Mouse (Mus musculus) limb, embryonic 15.5 days (tissue): ENCODE measurements at regions not wholly inside any gene's neighbourhood (a gene's known extent, or its start where the extent isn't known, plus 50 kb on each side); places are given as distances from the start of the nearest gene placed in this dataset.
"Not testable (repeated sequence)": the region's sequence is repeated elsewhere in the genome, so short reads cannot be mapped to it uniquely, and the experiment has no call there.

ENCODE experiments used
- ATAC-seq: fragments of 200-750 bp; cut with Nextera tagmentation; 2 replicates; pipeline ENCODE4 v1.8.0; 2017; ENCODE audit warnings: low read depth, moderate TSS enrichment; ENCODE audit not compliant: insufficient number of reproducible peaks, low FRiP score, low TSS enrichment
- H3K27ac ChIP-seq: fragments of 300-500 bp; sonication (generic); 2 replicates; pipeline ENCODE4 v1.5.1; 2015; ENCODE audit warnings: moderate library complexity, mild to moderate bottlenecking, inconsistent platforms
- H3K27me3 ChIP-seq: fragments of 300-500 bp; sonication (generic); 2 replicates; pipeline ENCODE4 v1.6.1; 2015; ENCODE audit warnings: inconsistent platforms
- H3K36me3 ChIP-seq: fragments of 300-500 bp; sonication (generic); 2 replicates; pipeline ENCODE4 v1.6.1; 2015; ENCODE audit warnings: inconsistent platforms
- H3K4me1 ChIP-seq: fragments of 300-500 bp; sonication (generic); 2 replicates; pipeline ENCODE4 v1.6.1; 2015; ENCODE audit warnings: inconsistent platforms
- H3K4me2 ChIP-seq: fragments of 300-500 bp; sonication (generic); 2 replicates; pipeline ENCODE4 v1.6.1; 2015; ENCODE audit warnings: mild to moderate bottlenecking, inconsistent platforms
- H3K4me3 ChIP-seq: fragments of 300-500 bp; sonication (generic); 2 replicates; pipeline ENCODE4 v1.5.1; 2015; ENCODE audit warnings: mild to moderate bottlenecking, inconsistent platforms
- H3K9ac ChIP-seq: fragments of 300-500 bp; sonication (generic); 2 replicates; pipeline ENCODE4 v1.6.1; 2015; ENCODE audit warnings: inconsistent platforms
- H3K9me3 ChIP-seq: fragments of 300-500 bp; sonication (generic); 2 replicates; pipeline ENCODE4 v1.6.1; 2016; ENCODE audit warnings: inconsistent platforms
- WGBS: fragments of 180-500 bp; shearing (Covaris S2); methylation state at CpG from one replicate; pipeline ENCODE4 v1.1.7; 2015; 5-methylcytosine and 5-hydroxymethylcytosine counted together

GRCm38 (mm10) chr11:52460190-52460780 lies 64.1 kb downstream of the 9530068E07Rik start:
- 63% methylated on average over 7 of the region's 7 CpGs for WGBS
- Histone ChIP-seq H3K27me3 (peaks cover 3% of the 10 kb centered on the region; the same call in 1 of the 2 replicates), H3K9ac (no peak overlapping the region), H3K4me2 (no peak overlapping the region), H3K4me1 (0 out of 2 replicates have a peak, but pooled peaks cover 2% of the 10 kb centered on the region), H3K9me3 (no peaks in the 10 kb centered on the region), H3K36me3 (no peaks in the 10 kb centered on the region), H3K27ac (no peak overlapping the region), H3K4me3 (no peak overlapping the region)
- no peak for ATAC-seq

GRCm38 (mm10) chr11:52471128-52471527 lies 74.9 kb downstream of the 9530068E07Rik start:
- not testable (repeated sequence) for ATAC-seq, H3K27ac ChIP-seq, H3K36me3 ChIP-seq, H3K9me3 ChIP-seq, H3K9ac ChIP-seq, H3K4me3 ChIP-seq, H3K4me1 ChIP-seq, H3K4me2 ChIP-seq, H3K27me3 ChIP-seq
- WGBS: 67% methylated on average over 6 of the region's 6 CpGs

GRCm38 (mm10) chr11:52480111-52480510 lies 83.9 kb downstream of the 9530068E07Rik start:
- not testable (repeated sequence) for ATAC-seq, H3K36me3 ChIP-seq, H3K4me3 ChIP-seq, H3K4me1 ChIP-seq, H3K27me3 ChIP-seq, H3K9ac ChIP-seq, H3K4me2 ChIP-seq, H3K9me3 ChIP-seq, H3K27ac ChIP-seq
- 51% methylated on average over 10 of the region's 10 CpGs for WGBS

GRCm38 (mm10) chr11:52480694-52481093 lies 84.5 kb downstream of the 9530068E07Rik start:
- not testable (repeated sequence) for H3K36me3 ChIP-seq, H3K4me1 ChIP-seq, H3K27ac ChIP-seq, H3K4me2 ChIP-seq, ATAC-seq, H3K9ac ChIP-seq, H3K4me3 ChIP-seq, H3K9me3 ChIP-seq, H3K27me3 ChIP-seq
- 87% methylated on average over 24 of the region's 24 CpGs for WGBS

GRCm38 (mm10) chr11:52483534-52483933 lies 87.3 kb downstream of the 9530068E07Rik start:
- not testable (repeated sequence) for ATAC-seq, H3K4me1 ChIP-seq, H3K4me2 ChIP-seq, H3K27ac ChIP-seq, H3K4me3 ChIP-seq, H3K27me3 ChIP-seq, H3K9ac ChIP-seq, H3K9me3 ChIP-seq, H3K36me3 ChIP-seq
- 86% methylated on average over 6 of the region's 8 CpGs for WGBS

GRCm38 (mm10) chr11:52488538-52488937 lies 92.3 kb downstream of the 9530068E07Rik start:
- not testable (repeated sequence) for H3K27me3 ChIP-seq, H3K4me2 ChIP-seq
- 73% methylated on average over 4 of the region's 4 CpGs for WGBS

GRCm38 (mm10) chr11:52493336-52493735 lies 97.1 kb downstream of the 9530068E07Rik start:
- ATAC-seq: no peak

More at GRCm38 (mm10) chr11:52488538-52488937, 92.3 kb downstream of the 9530068E07Rik start:
- not testable (repeated sequence) for ATAC-seq, H3K27ac ChIP-seq, H3K4me1 ChIP-seq, H3K4me3 ChIP-seq, H3K36me3 ChIP-seq, H3K9ac ChIP-seq, H3K9me3 ChIP-seq

GRCm38 (mm10) chr11:52496908-52497307 lies 100.7 kb downstream of the 9530068E07Rik start:
- Histone ChIP-seq H3K36me3 (no peaks in the 10 kb centered on the region), H3K4me2 (no peak overlapping the region), H3K9me3 (no peaks in the 10 kb centered on the region), H3K27me3 (no peaks in the 10 kb centered on the region), H3K27ac (no peak overlapping the region), H3K9ac (no peak overlapping the region), H3K4me1 (no peaks in the 10 kb centered on the region), H3K4me3 (no peak overlapping the region)
- 94% methylated on average over 3 of the region's 3 CpGs for WGBS
- no peak for ATAC-seq

More at GRCm38 (mm10) chr11:52493336-52493735, 97.1 kb downstream of the 9530068E07Rik start:
- H3K9me3 ChIP-seq: no peaks in the 10 kb centered on the region
- no peaks in the 10 kb centered on the region for H3K4me1 ChIP-seq
- no peak overlapping the region for H3K27ac ChIP-seq
- H3K36me3 ChIP-seq: no peaks in the 10 kb centered on the region
- H3K4me3 ChIP-seq: no peak overlapping the region
- H3K9ac ChIP-seq: no peak overlapping the region
- H3K4me2 ChIP-seq: no peak overlapping the region
- WGBS: 76% methylated on average over 6 of the region's 6 CpGs
- H3K27me3 ChIP-seq: no peaks in the 10 kb centered on the region

- Histone ChIP-seq H3K27ac (no peak overlapping the region), H3K9ac (no peak overlapping the region), H3K4me3 (no peak overlapping the region), H3K9me3 (no peaks in the 10 kb centered on the region), H3K36me3 (no peaks in the 10 kb centered on the region), H3K27me3 (no peaks in the 10 kb centered on the region), H3K4me2 (no peak overlapping the region), H3K4me1 (no peaks in the 10 kb centered on the region)
- 14% methylated on average over 10 of the region's 10 CpGs for WGBS
- ATAC-seq: no peak
These were observed 106.6 kb downstream of the 9530068E07Rik start for GRCm38 (mm10) chr11:52502759-52503365.

- Histone ChIP-seq H3K36me3 (no peaks in the 10 kb centered on the region), H3K9me3 (no peaks in the 10 kb centered on the region), H3K9ac (no peak overlapping the region), H3K4me2 (no peak overlapping the region), H3K4me1 (no peaks in the 10 kb centered on the region), H3K27me3 (no peaks in the 10 kb centered on the region), H3K4me3 (no peak overlapping the region), H3K27ac (no peak overlapping the region)
- WGBS: 28% methylated on average over 4 of the region's 4 CpGs
- ATAC-seq: no peak
These were observed 115.6 kb downstream of the 9530068E07Rik start for GRCm38 (mm10) chr11:52511831-52512297.

- no peak for ATAC-seq
- Histone ChIP-seq H3K27me3 (no peaks in the 10 kb centered on the region), H3K4me2 (no peak overlapping the region), H3K9ac (no peak overlapping the region), H3K36me3 (no peaks in the 10 kb centered on the region), H3K9me3 (no peaks in the 10 kb centered on the region), H3K4me3 (no peak overlapping the region), H3K4me1 (no peaks in the 10 kb centered on the region), H3K27ac (no peak overlapping the region)
- WGBS: 70% methylated on average over 5 of the region's 5 CpGs
These were observed 121.1 kb downstream of the 9530068E07Rik start for GRCm38 (mm10) chr11:52517330-52517729.

GRCm38 (mm10) chr11:52519877-52520276 lies 123.6 kb downstream of the 9530068E07Rik start:
- Histone ChIP-seq H3K27me3 (no peaks in the 10 kb centered on the region), H3K4me1 (no peaks in the 10 kb centered on the region), H3K9ac (no peak overlapping the region), H3K9me3 (no peaks in the 10 kb centered on the region), H3K4me3 (no peak overlapping the region), H3K4me2 (no peak overlapping the region), H3K36me3 (no peaks in the 10 kb centered on the region), H3K27ac (no peak overlapping the region)
- WGBS: 73% methylated on average over 3 of the region's 3 CpGs
- ATAC-seq: no peak
